Mouse (Mus musculus) heart, embryonic 12.5 days (tissue): ENCODE results near the gene Foxg1. TPM values are rescaled to one million over a fixed set of nuclear protein-coding genes. Genes with fewer than 3 reads are reported as not detected.

Source experiments
- ATAC-seq: fragments of 200-750 bp; cut with Nextera tagmentation; 2 replicates; pipeline ENCODE4 v1.8.0; 2017; ENCODE audit warnings: moderate TSS enrichment, moderate library complexity; ENCODE audit not compliant: insufficient number of reproducible peaks, low FRiP score
- H3K27ac ChIP-seq: fragments of 300-500 bp; sonication (generic); 2 replicates; pipeline ENCODE4 v1.5.1; 2016; ENCODE audit warnings: mild to moderate bottlenecking, moderate library complexity; ENCODE audit not compliant: poor library complexity, severe bottlenecking
- H3K27me3 ChIP-seq: fragments of 300-500 bp; sonication (generic); replicated peaks from 2 replicates; pipeline ENCODE4 v1.6.1; 2016; ENCODE audit warnings: mild to moderate bottlenecking, moderate library complexity
- H3K36me3 ChIP-seq: fragments of 300-500 bp; sonication (generic); 2 replicates; pipeline ENCODE4 v1.6.1; 2016; ENCODE audit warnings: mild to moderate bottlenecking, moderate library complexity
- H3K4me1 ChIP-seq: fragments of 300-500 bp; sonication (generic); replicated peaks from 2 replicates; pipeline ENCODE4 v1.6.1; 2016; ENCODE audit warnings: mild to moderate bottlenecking
- H3K4me2 ChIP-seq: fragments of 300-500 bp; sonication (generic); 2 replicates; pipeline ENCODE4 v1.6.1; 2016; ENCODE audit warnings: mild to moderate bottlenecking, moderate library complexity
- H3K4me3 ChIP-seq: fragments of 300-500 bp; sonication (generic); 2 replicates; pipeline ENCODE4 v1.5.1; 2016; ENCODE audit warnings: mild to moderate bottlenecking
- H3K9ac ChIP-seq: fragments of 300-500 bp; sonication (generic); 2 replicates; pipeline ENCODE4 v1.6.1; 2016; ENCODE audit warnings: mild to moderate bottlenecking, moderate library complexity
- H3K9me3 ChIP-seq: fragments of 300-500 bp; sonication (generic); replicated peaks from 2 replicates; pipeline ENCODE4 v1.6.1; 2016; ENCODE audit warnings: mild to moderate bottlenecking, moderate library complexity
- WGBS: fragments of 180-500 bp; shearing (Covaris S2); methylation state at CpG from one replicate; pipeline ENCODE4 v1.1.7; 2016; 5-methylcytosine and 5-hydroxymethylcytosine counted together
- polyA plus RNA-seq: library from polyadenylated mRNA; unstranded; fragments of >200 nt; fragmentation: Nextera tagmentation; extraction: Ambion mirVana; gene quantifications from 2 replicates; pipeline ENCODE4 v1.2.1, GENCODE M21; 2016

Foxg1 gene
- polyA plus RNA-seq, 1 experiment from 2014 or later = 0.08 TPM

DNA sequence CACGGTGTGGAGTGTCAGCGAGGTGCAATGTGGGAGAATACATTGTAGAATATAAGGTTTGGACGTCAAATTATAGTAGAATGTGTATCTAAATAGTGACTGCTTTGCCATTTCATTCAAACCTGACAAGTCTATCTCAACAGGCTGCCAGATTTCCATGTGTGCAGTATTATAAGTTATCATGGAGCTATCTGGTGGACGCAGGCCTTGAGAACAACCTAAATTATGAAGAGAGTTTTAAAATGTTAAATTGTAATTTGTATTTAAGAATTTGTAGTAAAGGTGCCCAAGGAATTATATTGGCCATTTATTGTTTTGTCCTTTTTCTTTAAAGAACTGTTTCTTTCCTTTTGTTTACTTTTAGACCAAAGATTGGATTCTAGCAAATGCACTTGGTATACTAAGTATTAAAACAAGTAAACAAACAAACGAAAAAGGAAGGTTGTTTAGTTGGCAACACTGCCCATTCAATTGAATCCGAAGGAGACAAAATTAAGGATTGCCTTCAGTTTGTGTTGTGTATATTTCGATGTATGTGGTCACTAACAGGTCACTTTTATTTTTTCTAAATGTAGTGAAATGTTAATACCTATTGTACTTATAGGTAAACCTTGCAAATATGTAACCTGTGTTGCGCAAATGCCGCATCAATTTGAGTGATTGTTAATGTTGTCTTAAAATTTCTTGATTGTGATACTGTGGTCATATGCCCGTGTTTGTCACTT, 3.8 kb downstream of the Foxg1 start:
- Histone ChIP-seq H3K27me3 (peaks cover 68% of the 10 kb centered on the region), H3K9ac (no peak overlapping the region), H3K9me3 (peaks cover 7% of the 10 kb centered on the region; the same call in 1 of the 2 replicates), H3K27ac (no peak overlapping the region), H3K4me3 (no peak overlapping the region), H3K4me1 (peaks cover 16% of the 10 kb centered on the region), H3K36me3 (no peaks in the 10 kb centered on the region), H3K4me2 (no peak overlapping the region)
- 13% methylated on average over 10 of the region's 10 CpGs for WGBS
- ATAC-seq = no peak

DNA sequence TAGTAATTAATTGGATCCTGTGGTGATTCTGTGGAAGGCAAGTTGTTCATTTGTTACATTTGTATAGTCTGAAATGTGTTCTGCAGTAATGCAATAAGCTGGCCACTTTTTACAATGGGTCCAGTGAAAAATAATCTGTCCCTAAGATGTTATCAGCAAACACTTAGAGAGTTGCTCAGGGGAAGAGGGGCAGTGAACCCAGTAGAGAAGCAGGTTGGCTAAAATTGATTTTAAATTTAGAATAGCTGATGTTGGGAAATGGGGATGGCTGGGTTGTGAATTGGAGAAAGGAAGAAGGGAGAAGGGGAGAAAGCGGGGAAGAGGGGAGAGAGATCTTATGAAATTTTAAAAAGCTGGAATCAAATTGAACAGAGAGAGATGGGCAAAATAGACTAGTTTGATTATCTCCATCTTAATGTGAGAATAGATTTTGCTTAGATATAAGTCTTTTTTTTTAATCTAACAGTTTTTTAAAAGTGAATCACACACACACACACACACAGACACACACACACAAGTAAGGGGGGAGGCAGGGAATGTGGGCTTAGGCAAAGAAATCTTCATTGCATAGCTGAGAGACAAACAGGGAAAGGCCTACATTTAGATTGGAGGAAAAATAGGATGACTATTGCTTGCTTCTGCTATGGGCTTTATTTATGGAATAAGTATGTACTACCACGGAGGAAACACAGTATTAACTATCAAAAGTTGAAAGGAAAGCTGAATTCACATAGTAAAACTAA, 5.6 kb downstream of the Foxg1 start:
- Histone ChIP-seq H3K9ac (no peak overlapping the region), H3K4me3 (no peak overlapping the region), H3K4me1 (peaks cover 23% of the 10 kb centered on the region), H3K27me3 (peaks cover 65% of the 10 kb centered on the region), H3K9me3 (peaks cover 7% of the 10 kb centered on the region; the same call in 1 of the 2 replicates), H3K36me3 (no peaks in the 10 kb centered on the region), H3K4me2 (no peak overlapping the region), H3K27ac (no peak overlapping the region)
- ATAC-seq = no peak
- 9% methylated on average over 2 of the region's 2 CpGs for WGBS

DNA sequence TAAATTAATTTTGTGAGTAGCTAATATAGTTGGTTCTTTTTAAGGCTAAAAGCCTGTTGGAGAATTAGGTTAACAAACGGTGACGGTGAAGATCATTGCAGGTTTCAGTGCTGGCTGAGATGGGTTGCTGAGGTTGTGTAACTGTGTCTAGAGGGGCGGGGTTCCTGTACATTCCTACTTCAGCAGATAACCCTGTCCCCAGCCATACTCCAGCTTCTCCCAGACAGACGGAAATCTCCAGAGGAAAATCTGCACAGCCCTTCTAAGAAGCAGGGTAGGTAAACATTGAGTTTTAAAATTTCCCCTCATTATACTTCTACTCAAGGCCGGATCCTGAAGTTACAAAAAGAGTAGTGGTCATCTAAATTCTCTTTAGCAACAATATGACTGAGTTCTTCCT, 7.2 kb downstream of the Foxg1 start:
- H3K27me3 ChIP-seq = peaks cover 59% of the 10 kb centered on the region
- no peak overlapping the region for H3K27ac ChIP-seq
- peaks cover 10% of the 10 kb centered on the region for H3K4me1 ChIP-seq
- ATAC-seq = no peak
- H3K4me3 ChIP-seq = no peak overlapping the region
- H3K9me3 ChIP-seq = peaks cover 7% of the 10 kb centered on the region; the same call in 1 of the 2 replicates
- WGBS = 1% methylated on average over 5 of the region's 5 CpGs
- H3K4me2 ChIP-seq = no peak overlapping the region
- H3K9ac ChIP-seq = no peak overlapping the region
- H3K36me3 ChIP-seq = no peaks in the 10 kb centered on the region

GRCm38 (mm10) chr12:49390257-49390656, 7.8 kb downstream of the Foxg1 start:
- Histone ChIP-seq H3K4me1 (peaks cover 10% of the 10 kb centered on the region), H3K9ac (no peak overlapping the region), H3K4me2 (no peak overlapping the region), H3K4me3 (no peak overlapping the region), H3K27ac (no peak overlapping the region), H3K27me3 (peaks cover 59% of the 10 kb centered on the region), H3K9me3 (peaks cover 4% of the 10 kb centered on the region; the same call in 1 of the 2 replicates), H3K36me3 (no peaks in the 10 kb centered on the region)
- WGBS = 2% methylated on average over 13 of the region's 13 CpGs
- ATAC-seq = no peak

GRCm38 (mm10) chr12:49390926-49391304, 8.5 kb downstream of the Foxg1 start:
- peak overlapping the region; percentile 63 for H3K4me2 ChIP-seq
- H3K36me3 ChIP-seq = no peaks in the 10 kb centered on the region
- 0 out of 2 replicates have a peak overlapping the region, but pooled peaks have one; percentile 40 for H3K9ac ChIP-seq
- no peaks in the 10 kb centered on the region for H3K9me3 ChIP-seq
- WGBS = under 1% methylated on average over 9 of the region's 9 CpGs
- H3K4me1 ChIP-seq = peaks cover 10% of the 10 kb centered on the region
- H3K4me3 ChIP-seq = peak overlapping the region; percentile 35
- ATAC-seq = no peak
- peaks cover 53% of the 10 kb centered on the region for H3K27me3 ChIP-seq
- H3K27ac ChIP-seq = no peak overlapping the region

- Histone ChIP-seq H3K36me3 (no peaks in the 10 kb centered on the region), H3K4me1 (peaks cover 10% of the 10 kb centered on the region), H3K4me2 (peak overlapping the region; percentile 63), H3K27me3 (peaks cover 51% of the 10 kb centered on the region), H3K9ac (0 out of 2 replicates have a peak overlapping the region, but pooled peaks have one; percentile 40), H3K4me3 (peak overlapping the region; percentile 35), H3K9me3 (no peaks in the 10 kb centered on the region), H3K27ac (no peak overlapping the region)
- peak; percentile 80 for ATAC-seq
- under 1% methylated on average over 42 of the region's 42 CpGs for WGBS
Observed at GRCm38 (mm10) chr12:49391305-49392040, 9.0 kb downstream of the Foxg1 start.

DNA sequence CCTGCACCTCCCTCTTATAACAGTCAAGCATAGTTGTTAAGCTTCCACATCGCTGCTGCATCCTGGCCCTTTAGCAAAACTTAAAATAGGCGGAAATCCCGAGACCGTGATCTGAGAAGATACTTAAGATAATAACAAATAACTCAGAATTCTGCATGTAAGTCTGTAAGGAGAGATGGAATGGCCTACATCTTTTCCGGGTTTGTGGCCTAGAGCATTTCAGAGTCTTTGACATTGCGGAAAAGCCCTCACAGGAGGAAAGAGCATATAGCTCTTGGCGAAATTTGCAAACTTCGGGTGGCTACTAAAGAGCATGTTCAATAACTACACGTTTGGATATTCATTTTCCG, 9.6 kb downstream of the Foxg1 start:
- H3K9ac ChIP-seq = no peak overlapping the region
- no peak for ATAC-seq
- H3K4me2 ChIP-seq = peak overlapping the region; percentile 63
- peaks cover 10% of the 10 kb centered on the region for H3K4me1 ChIP-seq
- peak overlapping the region; percentile 35; the same call in 1 of the 2 replicates for H3K4me3 ChIP-seq
- peaks cover 55% of the 10 kb centered on the region for H3K27me3 ChIP-seq
- 5% methylated on average over 10 of the region's 10 CpGs for WGBS
- no peak overlapping the region for H3K27ac ChIP-seq
- no peaks in the 10 kb centered on the region for H3K9me3 ChIP-seq
- no peaks in the 10 kb centered on the region for H3K36me3 ChIP-seq

- ATAC-seq = no peak
- Histone ChIP-seq H3K9ac (no peak overlapping the region), H3K9me3 (no peaks in the 10 kb centered on the region), H3K36me3 (no peaks in the 10 kb centered on the region), H3K4me3 (no peak overlapping the region), H3K27me3 (peaks cover 59% of the 10 kb centered on the region), H3K27ac (no peak overlapping the region), H3K4me1 (peaks cover 10% of the 10 kb centered on the region), H3K4me2 (no peak overlapping the region)
- 6% methylated on average over 5 of the region's 5 CpGs for whole genome bisulfite sequencing
Observed at GRCm38 (mm10) chr12:49392876-49393275, 10.4 kb downstream of the Foxg1 start.

DNA sequence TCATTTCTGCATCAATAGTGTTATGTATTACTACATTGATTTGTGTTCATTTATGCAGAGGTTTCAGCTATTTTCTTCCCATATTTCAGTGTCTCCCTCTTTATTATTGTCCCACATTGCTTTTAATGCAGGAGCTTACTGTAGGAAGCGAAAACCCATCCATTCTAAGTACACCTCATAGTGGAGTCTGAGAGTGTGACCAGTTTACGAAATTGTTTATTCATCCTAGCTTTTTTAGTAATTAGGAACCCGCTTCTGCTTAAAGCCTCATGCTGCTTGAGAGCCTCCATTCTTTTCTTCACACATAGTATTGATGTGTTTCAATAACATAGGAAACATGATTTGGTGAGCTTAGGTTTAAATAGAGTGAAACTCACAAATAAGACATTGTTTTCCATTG, 11.2 kb downstream of the Foxg1 start:
- H3K9ac ChIP-seq = no peak overlapping the region
- H3K27me3 ChIP-seq = peaks cover 61% of the 10 kb centered on the region
- H3K9me3 ChIP-seq = no peaks in the 10 kb centered on the region
- no peak overlapping the region for H3K27ac ChIP-seq
- H3K4me2 ChIP-seq = no peak overlapping the region
- no peak overlapping the region for H3K4me3 ChIP-seq
- no peak for ATAC-seq
- no peaks in the 10 kb centered on the region for H3K36me3 ChIP-seq
- H3K4me1 ChIP-seq = peaks cover 10% of the 10 kb centered on the region
- 11% methylated on average over 3 of the region's 3 CpGs for WGBS

GRCm38 (mm10) chr12:49394181-49394580, 11.7 kb downstream of the Foxg1 start:
- no peak for ATAC-seq
- Histone ChIP-seq H3K4me2 (no peak overlapping the region), H3K4me1 (peaks cover 10% of the 10 kb centered on the region), H3K9ac (no peak overlapping the region), H3K9me3 (no peaks in the 10 kb centered on the region), H3K36me3 (no peaks in the 10 kb centered on the region), H3K27ac (no peak overlapping the region), H3K27me3 (peaks cover 63% of the 10 kb centered on the region), H3K4me3 (no peak overlapping the region)
- 4% methylated on average over 1 of the region's 1 CpGs for WGBS

DNA sequence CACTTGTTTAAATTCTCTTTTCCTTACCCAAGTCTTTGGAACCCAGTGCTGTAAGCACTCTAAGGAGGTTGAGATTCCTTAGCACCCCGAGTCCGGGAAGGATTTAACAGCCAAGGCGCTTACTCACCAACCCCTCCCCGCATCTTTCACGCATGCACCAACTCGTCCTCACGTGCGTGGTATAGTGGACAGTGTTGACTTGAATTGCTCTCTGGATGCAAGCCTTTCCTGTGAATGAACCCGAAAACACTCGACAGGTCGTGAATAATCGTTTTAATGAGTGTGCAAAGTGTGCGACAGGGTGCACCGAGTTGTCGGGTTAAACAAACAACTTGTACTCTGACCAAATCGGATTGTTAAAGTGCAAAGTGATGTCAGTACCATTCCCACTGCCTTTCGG, 12.4 kb downstream of the Foxg1 start:
- Histone ChIP-seq H3K4me2 (no peak overlapping the region), H3K27ac (no peak overlapping the region), H3K9me3 (no peaks in the 10 kb centered on the region), H3K27me3 (peaks cover 62% of the 10 kb centered on the region), H3K4me1 (peaks cover 10% of the 10 kb centered on the region), H3K36me3 (no peaks in the 10 kb centered on the region), H3K9ac (no peak overlapping the region), H3K4me3 (no peak overlapping the region)
- under 1% methylated on average over 17 of the region's 17 CpGs for WGBS
- no peak for ATAC-seq
